Mouse (Mus musculus) layer of hippocampus, adult 18-20 months (tissue): Measurements from ENCODE around the gene Anapc5. TPM values are rescaled to one million over a fixed set of nuclear protein-coding genes. Genes with fewer than 3 reads are reported as not detected.

Source experiments
- DNase-seq, 2 experiments: peaks; one replicate each; pipeline ENCODE4 v3.0.0; 2022; ENCODE audit warnings: low spot score in 2 of 2
- total RNA-seq, 2 experiments: library from RNA; stranded (reverse); gene quantifications; 2 replicates each; pipeline ENCODE4 v1.2.3; 2021

The Anapc5 gene
- total RNA-seq, 2 experiments from 2014 or later: 196 to 200 TPM

GRCm38 (mm10) chr5:122769101-122769568 is 52.0 kb downstream of the Anapc5 start:
- no peak for DNase-seq

GRCm38 (mm10) chr5:122767283-122767682 is 53.9 kb downstream of the Anapc5 start:
- DNase-seq: no peak

DNA sequence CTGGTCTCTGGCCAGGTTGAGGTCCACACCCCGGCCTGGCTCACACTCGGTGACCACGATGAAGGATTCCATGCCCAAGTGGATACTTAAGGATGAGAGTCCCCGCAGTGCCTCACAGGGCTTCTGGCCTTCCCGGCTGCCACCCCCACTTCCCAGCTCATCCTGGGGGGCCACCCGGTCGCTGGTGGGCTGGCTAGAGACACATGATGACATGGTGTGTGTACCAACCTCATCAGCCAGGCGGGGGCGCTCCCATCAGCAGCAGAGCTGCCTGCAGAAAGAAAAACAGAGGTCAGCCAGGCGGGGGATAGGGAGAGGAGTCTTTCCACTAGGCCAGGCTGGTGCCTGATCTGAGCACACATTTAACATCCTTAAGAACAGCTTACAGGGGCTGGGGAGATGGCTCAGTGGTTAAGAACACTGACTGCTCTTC is 57.1 kb downstream of the Anapc5 start:
- peak in 1 of 2 experiments; percentile 31 for DNase-seq

DNA sequence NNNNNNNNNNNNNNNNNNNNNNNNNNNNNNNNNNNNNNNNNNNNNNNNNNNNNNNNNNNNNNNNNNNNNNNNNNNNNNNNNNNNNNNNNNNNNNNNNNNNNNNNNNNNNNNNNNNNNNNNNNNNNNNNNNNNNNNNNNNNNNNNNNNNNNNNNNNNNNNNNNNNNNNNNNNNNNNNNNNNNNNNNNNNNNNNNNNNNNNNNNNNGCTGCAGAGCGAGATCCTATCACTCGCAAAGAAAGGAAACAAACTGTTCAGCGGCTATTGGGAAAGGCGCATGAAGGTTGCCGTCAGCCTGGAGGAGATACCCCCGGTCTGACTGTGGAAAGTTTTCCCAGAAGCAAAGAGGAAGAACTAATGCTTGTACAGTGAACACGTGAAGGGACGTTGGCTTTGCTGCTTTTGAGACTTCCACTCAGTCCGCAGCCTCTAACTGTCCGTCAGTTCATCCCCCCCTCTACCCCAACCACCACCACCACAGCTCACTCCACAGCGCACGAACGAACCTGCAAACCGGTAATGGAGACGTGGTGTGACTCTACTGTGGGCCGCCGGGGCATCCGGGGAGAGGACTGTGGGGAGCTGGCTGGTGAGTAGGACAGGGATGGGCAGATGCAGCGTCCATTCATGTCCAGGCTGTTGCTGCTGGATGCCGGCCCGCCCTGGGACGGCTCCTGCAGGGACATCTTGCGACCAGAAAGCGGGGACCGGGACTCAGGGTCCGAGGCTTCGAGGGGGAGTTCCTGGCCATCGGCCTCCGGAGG is 57.7 kb downstream of the Anapc5 start:
- DNase-seq: no peak

DNA sequence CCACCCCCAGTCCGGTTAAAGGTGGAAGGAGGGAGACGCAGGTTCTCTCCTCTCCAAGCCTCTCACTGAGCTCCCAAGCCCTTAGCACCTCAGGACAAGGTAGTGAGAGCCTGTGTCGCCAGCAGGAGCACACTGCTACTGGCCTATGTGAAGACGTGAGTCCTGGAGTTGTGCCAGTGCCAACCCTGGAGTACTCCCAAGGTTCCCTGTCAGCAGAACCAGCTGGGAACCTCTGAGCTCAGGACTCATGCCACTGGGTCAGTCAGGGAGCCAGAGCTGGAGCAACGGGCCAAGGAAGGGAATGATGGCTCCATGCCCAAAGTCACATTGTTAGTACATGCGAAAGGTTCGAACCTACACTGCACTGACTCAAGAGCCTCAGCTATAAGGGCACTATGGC is 64.5 kb downstream of the Anapc5 start:
- no peak for DNase-seq

GRCm38 (mm10) chr5:122756144-122756543 is 65.0 kb downstream of the Anapc5 start:
- DNase-seq: no peak

GRCm38 (mm10) chr5:122755620-122756019 is 65.5 kb downstream of the Anapc5 start:
- DNase-seq: no peak

DNA sequence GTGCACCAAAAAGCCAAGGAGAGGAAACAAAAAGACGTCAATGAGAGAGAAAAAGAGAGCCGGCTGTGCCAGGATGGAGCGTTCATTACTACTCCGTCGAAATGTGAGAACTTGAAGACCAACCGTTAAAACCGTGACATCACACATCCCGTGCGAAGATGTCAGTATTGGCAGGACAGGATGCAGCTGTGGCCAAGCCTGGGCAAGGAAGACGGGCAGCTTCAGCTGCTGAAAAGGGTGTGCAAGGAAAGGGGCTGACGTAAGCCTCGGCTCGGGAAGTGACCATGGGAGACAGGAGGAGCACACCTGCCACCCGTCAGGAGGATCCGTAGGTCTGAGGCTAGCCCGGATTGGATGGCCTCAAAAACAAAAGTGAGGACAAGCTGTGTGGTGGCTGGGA is 66.7 kb downstream of the Anapc5 start:
- DNase-seq: no peak

DNA sequence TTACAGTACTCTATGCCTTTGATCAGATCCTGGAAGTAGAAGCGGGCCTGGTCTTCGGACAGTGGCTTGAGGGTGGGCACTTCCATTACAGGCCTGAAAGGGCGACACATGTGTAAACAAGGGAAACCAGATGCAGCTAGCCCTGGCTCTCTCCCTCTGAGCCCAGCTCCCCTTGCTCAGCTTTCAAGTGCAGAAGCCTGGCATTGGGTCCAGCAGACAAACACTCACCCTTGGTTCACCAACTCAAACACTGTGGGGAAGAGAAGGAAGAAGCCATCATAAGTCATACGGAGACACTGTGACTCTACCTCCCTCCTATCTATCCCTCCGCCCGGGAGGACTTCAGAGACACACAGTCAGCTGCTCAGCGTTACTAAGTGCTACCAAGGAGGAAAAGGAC is 73.2 kb downstream of the Anapc5 start:
- DNase-seq: no peak

GRCm38 (mm10) chr5:122743880-122744422 is 77.2 kb downstream of the Anapc5 start:
- DNase-seq: no peak

Other genes starting within 250 kb of the Anapc5 start
- 10 to 100 TPM; 40.9 to 46.9 TPM for gene Ift81, start 206.8 kb downstream of the Anapc5 start, total RNA-seq
- 1 to 10 TPM; 7.2 to 9.9 TPM for gene P2rx7, start 177.4 kb downstream of the Anapc5 start, total RNA-seq
- 10 to 100 TPM; 12.6 to 15.0 TPM for gene P2rx4, start 113.8 kb downstream of the Anapc5 start, total RNA-seq
- 100 to 1,000 TPM in 1 of 2 experiments, 10 to 100 TPM in 1; 94.9 to 103 TPM for gene Camkk2, start 41.9 kb downstream of the Anapc5 start, total RNA-seq
- 10 to 100 TPM; 50.2 to 71.5 TPM for gene Rnf34, start 28.7 kb upstream of the Anapc5 start, total RNA-seq
- gene Kdm2b, start 168.5 kb upstream of the Anapc5 start, total RNA-seq: 10 to 100 TPM; 33.5 to 39.4 TPM
- 10 to 100 TPM; 11.2 to 11.9 TPM for gene Orai1, start 193.7 kb upstream of the Anapc5 start, total RNA-seq
- gene Morn3, start 225.7 kb upstream of the Anapc5 start, total RNA-seq: under 1 TPM; 0.38 to 0.94 TPM
- 10 to 100 TPM; 16.4 to 17.6 TPM for gene Tmem120b, start 247.1 kb upstream of the Anapc5 start, total RNA-seq